Mouse (Mus musculus): Measurements from ENCODE around the gene Abca17. TPM values are rescaled to one million over a fixed set of nuclear protein-coding genes. Genes with fewer than 3 reads are reported as not detected.

Abca17 gene
- polyA plus RNA-seq (2012; ENCODE audit: insufficient read depth, insufficient read length, missing spikeins), result not detected in 2 replicates

DNA sequence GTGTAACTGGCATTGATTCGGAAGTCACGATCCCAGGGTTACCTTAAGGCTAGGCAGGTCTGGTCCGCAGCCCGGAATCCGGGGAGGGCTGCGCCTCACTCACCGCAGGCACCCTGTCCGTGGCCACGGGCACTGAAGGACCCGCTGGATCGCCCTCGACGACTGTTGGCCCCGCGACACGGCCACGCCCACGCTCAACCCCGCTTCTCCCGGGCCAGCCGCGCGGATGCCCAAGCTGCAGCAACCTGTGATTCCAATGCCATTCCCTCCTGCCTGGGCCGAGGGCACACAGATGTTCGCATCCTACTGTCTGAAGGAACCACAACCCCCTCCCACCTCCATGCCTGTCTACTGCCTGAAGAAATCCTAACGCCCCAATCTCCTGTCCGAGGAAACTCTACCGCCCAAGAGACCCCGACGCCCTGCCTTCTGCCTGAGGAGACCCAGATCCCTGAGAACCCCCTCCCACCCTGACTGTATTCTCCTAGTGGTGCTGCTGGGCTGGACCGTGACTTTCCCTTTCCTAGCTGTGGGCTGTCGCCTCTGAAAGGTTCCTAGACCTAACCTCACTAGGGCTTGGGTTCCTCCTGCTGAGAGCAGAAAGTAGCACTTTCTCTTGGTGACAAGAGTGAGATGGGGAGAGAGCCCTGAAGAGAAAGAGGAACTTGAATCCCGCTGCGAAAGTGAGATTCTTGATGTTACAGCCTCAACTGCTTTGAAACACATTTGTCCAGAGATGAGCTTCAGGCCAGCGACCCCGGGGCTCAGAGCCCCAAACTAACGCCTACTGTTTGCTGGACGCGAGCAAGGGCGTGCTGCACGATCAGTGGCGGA is at the start of gene Abca17:
Abca17 (minus strand) TSS at position 143 of the 834 bp plus-strand sequence.
- no peak within 1 kb of the TSS for H3K27ac ChIP-seq (replicated peaks; ENCODE audit: low read depth, low read length)
- peaks cover 7% of the 10 kb centered on the region for H3K4me1 ChIP-seq (ENCODE audit: control insufficient read depth, insufficient read depth, insufficient read length, low read length)
- peak within 1 kb of the TSS; percentile 72 for H3K4me3 ChIP-seq (ENCODE audit: insufficient read depth, low read depth, low read length)

DNA sequence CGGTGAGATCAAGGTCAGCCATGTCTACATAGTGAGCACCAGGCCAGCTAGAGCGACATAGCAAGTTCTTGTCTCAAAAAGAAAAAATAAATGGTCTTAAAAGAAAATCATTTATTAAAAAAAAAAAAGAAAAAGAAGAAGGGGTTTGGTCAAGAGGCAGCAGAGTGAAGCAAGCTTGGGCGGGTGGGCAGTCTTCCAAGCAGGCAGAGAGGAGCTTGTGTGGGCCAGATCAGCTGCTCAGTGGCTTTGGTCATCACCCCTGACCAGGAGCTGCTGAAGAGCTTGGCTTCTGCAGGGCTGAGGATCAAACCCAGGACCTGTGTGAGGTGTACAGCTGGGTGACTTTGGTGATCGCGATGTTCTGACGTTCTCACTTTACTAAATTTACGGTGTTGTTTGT is 43.6 kb upstream of the Abca17 start:
- Histone ChIP-seq H3K4me3 (ENCODE audit: insufficient read depth, low read depth, low read length) (no peak overlapping the region), H3K27ac (replicated peaks; ENCODE audit: low read depth, low read length) (no peak overlapping the region), H3K4me1 (ENCODE audit: control insufficient read depth, insufficient read depth, insufficient read length, low read length) (no peaks in the 10 kb centered on the region)

DNA sequence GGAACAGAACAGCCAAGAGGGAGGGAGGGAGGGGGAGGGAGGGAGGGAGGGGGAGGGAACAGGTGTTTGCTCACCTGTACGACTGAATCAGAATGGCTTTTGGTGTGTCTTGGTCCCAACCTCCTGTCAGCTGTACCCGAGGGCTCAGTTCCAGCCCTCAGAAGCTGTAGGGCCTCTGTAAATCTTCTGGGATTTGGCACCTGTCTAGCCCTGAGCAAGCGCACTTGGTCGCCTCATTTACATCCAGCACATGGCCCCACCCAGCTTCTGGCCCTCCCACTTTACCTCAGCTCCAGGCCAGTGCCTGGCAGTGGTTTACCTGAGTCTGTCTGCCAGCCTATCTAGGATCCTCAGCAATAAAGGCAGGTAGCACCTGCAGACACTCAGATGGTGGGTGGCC is 42.7 kb upstream of the Abca17 start:
- Histone ChIP-seq H3K4me1 (ENCODE audit: control insufficient read depth, insufficient read depth, insufficient read length, low read length) (no peaks in the 10 kb centered on the region), H3K4me3 (ENCODE audit: insufficient read depth, low read depth, low read length) (no peak overlapping the region), H3K27ac (replicated peaks; ENCODE audit: low read depth, low read length) (no peak overlapping the region)

DNA sequence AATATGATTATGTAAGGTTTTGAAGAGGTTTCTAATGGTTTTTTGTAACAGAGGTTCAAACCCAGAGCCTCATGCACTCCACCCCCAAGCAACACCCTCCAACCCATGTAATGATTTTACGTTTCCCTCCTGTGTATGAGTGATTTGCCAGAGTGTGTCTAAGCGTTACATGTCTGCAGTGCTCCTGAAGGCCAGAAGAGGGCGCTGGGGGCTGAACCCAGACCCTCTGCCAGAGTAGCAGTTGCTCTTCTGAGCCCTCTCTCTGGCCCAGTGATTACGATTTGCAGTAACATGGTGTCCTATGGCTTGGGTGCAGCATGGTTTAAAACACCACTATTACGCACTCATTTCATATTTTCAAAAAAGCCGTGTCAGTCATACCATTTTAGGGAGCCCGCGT is 40.3 kb upstream of the Abca17 start:
- Histone ChIP-seq H3K27ac (replicated peaks; ENCODE audit: low read depth, low read length) (no peak overlapping the region), H3K4me1 (ENCODE audit: control insufficient read depth, insufficient read depth, insufficient read length, low read length) (no peaks in the 10 kb centered on the region), H3K4me3 (ENCODE audit: insufficient read depth, low read depth, low read length) (no peak overlapping the region)

DNA sequence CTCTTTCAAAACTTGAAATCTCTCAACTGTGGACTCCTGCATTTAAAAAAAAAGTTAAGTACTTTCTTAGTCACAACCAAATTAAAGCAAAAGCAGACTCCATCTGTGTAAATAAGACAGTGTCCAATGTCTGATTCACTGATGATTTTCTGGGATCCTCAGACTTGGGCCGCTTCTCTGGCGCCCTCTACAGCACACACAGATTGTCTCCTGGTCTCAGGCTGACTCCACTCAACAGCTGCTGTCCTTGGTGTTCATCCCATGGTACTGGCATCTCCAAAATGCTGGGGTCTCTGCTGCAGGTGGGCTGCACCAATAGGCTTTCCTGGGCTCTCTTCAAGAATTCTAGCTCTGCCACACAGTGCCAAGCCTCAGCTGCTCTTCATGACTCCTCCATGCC is 39.0 kb upstream of the Abca17 start:
- H3K27ac ChIP-seq (replicated peaks; ENCODE audit: low read depth, low read length), result no peak overlapping the region
- no peaks in the 10 kb centered on the region for H3K4me1 ChIP-seq (ENCODE audit: control insufficient read depth, insufficient read depth, insufficient read length, low read length)
- no peak overlapping the region for H3K4me3 ChIP-seq (ENCODE audit: insufficient read depth, low read depth, low read length)

DNA sequence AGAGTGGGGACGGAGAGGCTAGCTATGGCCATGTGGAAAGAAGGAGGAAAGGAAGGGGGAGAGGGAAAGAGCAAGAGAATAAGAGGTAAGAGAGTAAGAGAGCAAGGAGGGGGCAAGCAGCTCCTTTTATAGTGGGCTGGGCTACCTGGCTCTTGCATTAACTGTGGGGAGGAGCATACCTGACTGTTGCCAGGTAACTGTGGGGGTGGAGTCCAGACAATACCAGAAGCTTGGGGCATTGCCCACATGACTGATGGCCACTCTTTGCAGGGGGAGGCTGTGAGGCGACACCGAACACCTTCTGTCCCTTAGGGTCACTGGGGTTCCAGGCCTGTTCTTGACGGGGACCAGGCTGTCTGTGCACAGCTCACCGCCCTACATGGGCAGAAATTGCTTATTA is 37.8 kb upstream of the Abca17 start:
- Histone ChIP-seq H3K4me3 (ENCODE audit: insufficient read depth, low read depth, low read length) (no peak overlapping the region), H3K27ac (replicated peaks; ENCODE audit: low read depth, low read length) (no peak overlapping the region), H3K4me1 (ENCODE audit: control insufficient read depth, insufficient read depth, insufficient read length, low read length) (no peaks in the 10 kb centered on the region)

DNA sequence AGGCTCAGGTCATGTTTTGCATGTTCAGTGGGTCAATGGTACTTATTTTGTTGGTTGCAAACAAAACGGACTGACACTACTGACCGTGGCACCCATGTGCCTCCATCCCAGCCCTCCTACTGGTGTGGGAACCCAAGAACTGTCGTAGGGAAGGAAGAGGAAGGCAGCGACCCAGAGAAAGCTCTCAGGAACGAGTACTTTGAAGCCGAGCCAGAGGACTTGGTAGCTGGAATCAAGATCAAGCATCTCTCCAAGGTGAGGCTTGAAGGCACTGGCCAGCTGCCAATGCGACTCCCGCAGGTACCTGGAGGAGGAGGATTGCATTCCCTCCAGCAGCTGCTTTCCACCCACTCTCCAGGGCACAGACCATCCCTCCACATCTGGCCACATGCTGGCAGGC is 32.9 kb upstream of the Abca17 start:
- Histone ChIP-seq H3K27ac (replicated peaks; ENCODE audit: low read depth, low read length) (no peak overlapping the region), H3K4me3 (ENCODE audit: insufficient read depth, low read depth, low read length) (no peak overlapping the region)

DNA sequence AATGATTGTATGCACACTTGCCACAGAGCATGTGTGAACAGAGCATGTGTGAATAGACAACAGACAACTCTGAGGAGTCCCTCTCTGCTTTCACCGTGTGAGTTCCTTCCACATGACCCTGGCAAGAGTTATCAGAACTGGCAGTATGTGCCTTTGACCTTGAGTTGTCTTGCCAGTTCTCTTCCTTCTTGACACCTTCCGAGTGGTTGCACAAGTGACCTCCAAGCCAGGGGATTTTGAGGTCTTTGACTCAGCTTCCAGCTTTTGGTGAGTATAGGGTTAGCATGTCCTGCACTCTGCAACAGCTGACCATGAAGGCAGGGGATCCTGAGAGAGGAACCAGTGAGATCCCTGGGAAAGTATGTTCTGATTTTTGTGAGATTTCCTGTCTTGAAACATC is 27.6 kb upstream of the Abca17 start:
- Histone ChIP-seq H3K27ac (replicated peaks; ENCODE audit: low read depth, low read length) (no peak overlapping the region), H3K4me1 (ENCODE audit: control insufficient read depth, insufficient read depth, insufficient read length, low read length) (peaks cover 10% of the 10 kb centered on the region; the same call in 1 of the 2 replicates), H3K4me3 (ENCODE audit: insufficient read depth, low read depth, low read length) (no peak overlapping the region)

More for the DNA sequence above, 32.9 kb upstream of the Abca17 start:
- no peaks in the 10 kb centered on the region for H3K4me1 ChIP-seq (ENCODE audit: control insufficient read depth, insufficient read depth, insufficient read length, low read length)

DNA sequence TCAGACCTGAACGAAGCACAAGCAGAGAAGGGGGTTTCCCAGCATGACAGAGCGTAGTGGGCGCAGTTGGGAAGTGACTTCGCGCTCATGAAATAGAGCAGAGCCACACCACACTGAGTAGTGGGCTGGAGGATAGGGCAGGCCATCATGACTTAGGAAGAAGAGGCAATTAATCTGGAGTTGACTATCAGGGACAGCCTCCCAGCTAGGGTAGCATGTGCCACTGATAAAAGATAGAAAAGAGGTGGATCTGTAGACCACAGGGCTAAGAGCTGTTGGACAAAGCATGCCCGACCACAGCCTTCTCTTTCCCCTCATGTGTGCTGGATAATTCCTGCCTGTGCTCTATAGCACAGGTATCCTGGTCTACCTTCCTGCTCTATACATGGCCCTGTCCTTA is 25.0 kb upstream of the Abca17 start:
- Histone ChIP-seq H3K4me1 (ENCODE audit: control insufficient read depth, insufficient read depth, insufficient read length, low read length) (peaks cover 10% of the 10 kb centered on the region; the same call in 1 of the 2 replicates), H3K27ac (replicated peaks; ENCODE audit: low read depth, low read length) (no peak overlapping the region), H3K4me3 (ENCODE audit: insufficient read depth, low read depth, low read length) (no peak overlapping the region)

DNA sequence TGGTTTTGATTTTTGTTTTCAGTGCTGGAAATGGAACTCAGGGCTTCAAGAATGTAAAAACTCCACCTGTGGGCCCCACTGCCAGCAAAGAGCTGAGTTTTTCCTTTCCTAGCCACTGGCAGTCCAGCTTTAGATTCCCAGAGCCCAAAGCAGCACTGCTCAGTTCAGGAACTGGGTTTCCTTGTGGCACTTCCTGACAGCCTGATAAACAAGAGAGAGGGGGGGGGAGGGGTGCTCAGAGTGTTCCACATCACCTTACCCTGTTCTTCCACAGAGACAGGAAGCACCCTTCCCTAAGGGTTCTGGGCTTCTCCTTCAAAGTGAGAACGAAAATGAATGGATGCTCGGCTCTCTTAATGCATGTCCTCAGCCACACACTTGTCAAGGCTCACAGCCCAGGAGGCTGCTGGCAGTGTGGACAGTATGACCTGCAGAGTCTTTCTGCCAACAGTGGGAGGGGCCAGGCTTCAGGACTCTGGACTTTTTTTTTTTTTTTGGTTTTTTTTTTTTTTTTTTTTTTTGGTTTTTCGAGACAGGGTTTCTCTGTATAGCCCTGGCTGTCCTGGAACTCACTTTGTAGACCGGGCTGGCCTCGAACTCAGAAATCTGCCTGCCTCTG is 24.3 kb upstream of the Abca17 start:
- 0 out of 2 replicates have a peak overlapping the region, but pooled peaks have one; percentile 60 for H3K27ac ChIP-seq (replicated peaks; ENCODE audit: low read depth, low read length)
- peaks cover 10% of the 10 kb centered on the region; the same call in 1 of the 2 replicates for H3K4me1 ChIP-seq (ENCODE audit: control insufficient read depth, insufficient read depth, insufficient read length, low read length)

DNA sequence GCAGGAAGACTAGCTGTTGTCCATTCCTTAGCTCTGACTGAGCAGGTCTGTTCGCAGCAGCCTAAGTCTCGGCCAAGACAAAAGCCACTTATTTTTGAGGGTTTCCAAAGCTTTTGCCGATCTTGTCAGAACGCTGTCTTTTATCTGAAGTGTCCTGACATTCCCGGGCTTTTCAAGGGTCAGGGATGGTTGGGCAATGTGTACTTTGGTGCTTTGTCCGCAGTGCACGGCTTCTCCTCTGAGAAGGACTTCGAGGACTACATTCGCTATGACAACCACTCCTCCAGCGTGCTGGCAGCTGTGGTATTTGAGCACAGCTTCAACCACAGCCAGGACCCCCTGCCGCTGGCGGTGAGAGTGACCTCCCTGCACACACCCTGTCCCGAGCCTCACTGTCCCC is 15.0 kb upstream of the Abca17 start:
- Histone ChIP-seq H3K4me3 (ENCODE audit: insufficient read depth, low read depth, low read length) (no peak overlapping the region), H3K4me1 (ENCODE audit: control insufficient read depth, insufficient read depth, insufficient read length, low read length) (no peaks in the 10 kb centered on the region), H3K27ac (replicated peaks; ENCODE audit: low read depth, low read length) (no peak overlapping the region)

More for the DNA sequence above, 24.3 kb upstream of the Abca17 start:
- no peak overlapping the region for H3K4me3 ChIP-seq (ENCODE audit: insufficient read depth, low read depth, low read length)

DNA sequence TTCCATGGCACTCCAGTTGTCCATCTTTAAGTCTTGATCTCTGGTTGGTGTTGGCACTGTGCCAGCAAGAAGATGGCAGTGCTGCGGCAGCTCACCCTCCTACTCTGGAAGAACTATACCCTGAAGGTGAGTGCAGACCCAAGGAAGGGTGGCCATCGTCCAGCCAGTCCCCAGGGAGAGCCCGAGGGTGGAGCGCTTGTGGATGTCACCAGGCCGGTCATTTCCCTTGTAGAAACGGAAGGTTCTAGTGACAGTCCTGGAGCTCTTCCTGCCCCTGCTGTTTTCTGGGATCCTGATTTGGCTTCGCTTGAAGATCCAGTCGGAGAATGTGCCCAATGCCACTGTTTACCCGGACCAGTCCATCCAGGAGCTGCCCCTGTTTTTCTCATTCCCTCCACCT is 13.6 kb upstream of the Abca17 start:
- H3K4me3 ChIP-seq (ENCODE audit: insufficient read depth, low read depth, low read length), result no peak overlapping the region
- no peaks in the 10 kb centered on the region for H3K4me1 ChIP-seq (ENCODE audit: control insufficient read depth, insufficient read depth, insufficient read length, low read length)
- H3K27ac ChIP-seq (replicated peaks; ENCODE audit: low read depth, low read length), result no peak overlapping the region

DNA sequence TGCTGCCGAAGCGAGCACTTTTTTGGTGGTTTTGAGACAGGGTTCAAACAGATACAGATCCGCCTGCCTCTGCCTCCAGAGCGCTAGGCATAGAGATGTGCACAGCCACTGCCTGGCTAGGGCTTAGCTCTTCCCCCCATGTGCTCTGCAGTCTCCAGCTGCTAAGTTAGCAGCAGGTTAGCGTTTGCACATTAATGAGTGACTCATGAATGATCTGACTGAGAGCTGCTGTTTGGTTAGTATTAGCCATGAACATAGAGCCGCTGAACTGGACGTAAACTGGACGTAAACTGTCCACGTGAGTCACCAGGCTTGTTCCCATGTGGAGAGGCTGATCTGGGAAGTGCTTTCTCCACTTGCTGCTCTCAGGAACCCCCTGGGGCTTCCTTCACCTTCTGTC is 11.7 kb upstream of the Abca17 start:
- no peak overlapping the region for H3K4me3 ChIP-seq (ENCODE audit: insufficient read depth, low read depth, low read length)
- no peaks in the 10 kb centered on the region for H3K4me1 ChIP-seq (ENCODE audit: control insufficient read depth, insufficient read depth, insufficient read length, low read length)
- H3K27ac ChIP-seq (replicated peaks; ENCODE audit: low read depth, low read length), result no peak overlapping the region

DNA sequence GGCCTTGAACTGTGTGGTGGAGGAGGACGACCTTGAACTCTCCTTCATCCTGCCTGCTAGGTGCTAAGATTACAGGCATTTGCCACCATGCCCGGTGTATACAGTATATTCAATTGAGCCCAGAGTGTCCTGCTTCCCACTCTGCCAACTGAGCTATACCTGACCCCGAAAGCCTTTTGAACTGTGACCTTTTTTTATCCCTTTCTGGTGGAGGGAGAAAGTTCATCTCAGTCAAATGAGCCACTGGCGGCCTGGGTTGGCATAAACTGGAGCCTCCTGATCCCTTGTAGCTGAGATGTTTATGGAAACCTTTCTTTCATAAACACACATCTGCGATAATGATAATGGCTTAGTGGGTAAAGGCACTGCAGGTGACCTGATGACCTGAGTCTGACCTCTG is 10.4 kb upstream of the Abca17 start:
- Histone ChIP-seq H3K4me3 (ENCODE audit: insufficient read depth, low read depth, low read length) (no peak overlapping the region), H3K4me1 (ENCODE audit: control insufficient read depth, insufficient read depth, insufficient read length, low read length) (no peaks in the 10 kb centered on the region), H3K27ac (replicated peaks; ENCODE audit: low read depth, low read length) (no peak overlapping the region)

DNA sequence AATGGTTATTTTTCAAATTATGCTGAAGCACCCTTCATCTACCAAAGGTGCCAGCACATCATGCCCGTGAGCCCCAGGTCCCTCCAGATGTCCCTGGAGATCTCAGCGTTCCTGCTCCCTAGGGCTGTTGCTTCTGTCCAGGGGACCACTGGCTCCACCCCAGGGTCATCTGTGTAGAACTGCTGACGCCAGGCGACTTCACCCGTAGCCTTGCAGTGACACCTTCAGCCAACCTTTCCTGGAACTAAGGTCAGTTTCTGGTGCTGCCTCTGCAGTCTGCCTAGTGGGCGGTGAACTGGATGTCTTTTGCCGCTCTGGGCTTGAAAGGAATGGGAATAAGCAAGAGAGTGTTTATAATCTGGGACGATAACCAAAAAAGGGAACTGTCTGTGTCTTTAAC is 10.0 kb upstream of the Abca17 start:
- Histone ChIP-seq H3K4me1 (ENCODE audit: control insufficient read depth, insufficient read depth, insufficient read length, low read length) (no peaks in the 10 kb centered on the region; the same call in 1 of the 2 replicates), H3K27ac (replicated peaks; ENCODE audit: low read depth, low read length) (no peak overlapping the region), H3K4me3 (ENCODE audit: insufficient read depth, low read depth, low read length) (no peak overlapping the region)

DNA sequence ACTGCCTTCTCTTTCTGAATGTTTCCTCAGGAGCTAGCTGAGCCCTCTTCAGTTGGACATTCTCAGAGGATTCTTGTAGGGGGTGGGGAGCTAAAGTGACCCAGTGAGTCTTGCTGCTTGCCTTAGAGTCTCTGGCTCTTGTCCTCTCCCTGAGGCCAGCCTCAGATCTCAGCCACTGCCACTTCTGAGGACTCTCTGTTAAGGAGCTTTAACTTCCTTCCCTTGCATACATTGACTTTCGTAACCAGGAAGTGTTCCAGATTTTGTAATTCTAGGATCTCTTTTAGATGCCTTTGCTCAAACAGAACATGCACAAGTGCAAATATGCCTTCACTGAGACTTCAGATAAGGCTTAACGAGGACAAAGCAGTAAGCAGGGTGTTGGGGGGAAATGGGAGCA is 9.0 kb upstream of the Abca17 start:
- no peak overlapping the region for H3K27ac ChIP-seq (replicated peaks; ENCODE audit: low read depth, low read length)
- no peaks in the 10 kb centered on the region; the same call in 1 of the 2 replicates for H3K4me1 ChIP-seq (ENCODE audit: control insufficient read depth, insufficient read depth, insufficient read length, low read length)

More for the DNA sequence above, 9.0 kb upstream of the Abca17 start:
- H3K4me3 ChIP-seq (ENCODE audit: insufficient read depth, low read depth, low read length), result no peak overlapping the region
